Mouse (Mus musculus): ENCODE measurements around the gene Zar1l.

Zar1l gene

DNA sequence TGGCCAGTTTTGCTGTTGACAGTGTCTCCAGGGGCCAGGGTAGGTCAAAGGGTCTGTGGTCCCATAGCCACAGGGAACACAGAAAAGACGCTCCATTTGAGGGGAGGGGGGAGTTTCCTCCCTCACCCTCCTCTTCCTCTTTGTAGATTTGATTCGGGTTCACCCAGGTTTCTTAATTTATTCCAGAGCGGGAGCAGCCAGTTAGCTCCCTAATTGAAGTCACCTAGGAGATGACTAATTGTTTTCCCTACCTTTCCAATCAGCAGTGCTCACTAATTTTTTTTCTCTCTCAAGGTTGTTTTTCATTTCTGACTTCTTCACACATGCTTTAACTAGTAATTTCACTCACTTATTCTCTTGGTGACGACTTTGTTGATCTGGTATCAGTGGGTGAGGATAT is at the start of gene Zar1l:
Zar1l (minus strand) TSS at position 101 of the 400 bp plus-strand sequence.
- H3K27me3 ChIP-seq (ENCODE audit: control insufficient read depth, insufficient read depth, low read length, poor library complexity, severe bottlenecking): no peaks in the 10 kb centered on the region
- DNase-seq (ENCODE audit: low read depth, low spot score): no peak
- no peaks in the 10 kb centered on the region for H3K36me3 ChIP-seq (ENCODE audit: control insufficient read depth, insufficient read depth, low read length, poor library complexity, severe bottlenecking)

DNA sequence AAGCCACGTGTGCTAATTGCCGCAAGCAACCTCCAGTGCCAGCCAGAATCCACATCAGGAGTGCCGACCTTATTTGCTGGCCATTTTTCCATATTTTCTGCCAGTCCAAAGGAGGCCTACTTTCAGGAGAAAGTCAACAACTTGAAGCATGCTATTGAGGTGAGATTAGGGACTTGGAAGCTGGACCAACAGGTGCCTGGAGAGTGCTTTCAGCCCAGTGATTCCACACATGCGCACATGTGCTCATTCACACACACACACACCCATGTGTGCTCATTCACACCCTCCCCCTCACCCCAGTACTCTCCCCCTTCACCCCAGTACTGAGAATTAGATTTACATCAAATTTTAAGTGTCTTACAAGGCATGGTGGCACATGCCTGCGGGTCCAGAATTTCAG is 49.0 kb upstream of the Zar1l start:
- no peak for DNase-seq (ENCODE audit: low read depth, low spot score)

DNA sequence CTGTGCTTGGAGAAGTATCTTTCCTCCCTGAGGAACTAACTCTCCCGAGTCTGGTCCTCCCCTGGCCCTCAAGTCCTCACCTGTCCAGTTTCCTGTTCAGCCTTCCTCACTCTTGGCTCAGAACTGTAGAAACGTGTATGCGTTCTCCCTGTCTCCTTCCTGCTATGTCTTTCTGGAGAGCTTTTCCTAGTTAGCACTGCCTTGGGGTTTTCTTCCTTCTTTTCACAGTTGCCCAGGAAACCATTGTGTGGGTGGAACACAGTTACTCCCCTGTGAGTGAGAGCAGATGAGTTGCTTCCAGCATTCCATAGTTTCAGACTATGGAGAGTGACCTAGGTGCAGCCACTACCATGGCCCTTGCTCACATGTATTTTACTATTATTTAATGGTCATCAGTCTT is 48.3 kb upstream of the Zar1l start:
- Histone ChIP-seq H3K36me3 (ENCODE audit: control insufficient read depth, insufficient read depth, low read length, poor library complexity, severe bottlenecking) (no peaks in the 10 kb centered on the region), H3K27me3 (ENCODE audit: control insufficient read depth, insufficient read depth, low read length, poor library complexity, severe bottlenecking) (no peaks in the 10 kb centered on the region)
- DNase-seq (ENCODE audit: low read depth, low spot score): no peak

More for the DNA sequence above, 49.0 kb upstream of the Zar1l start:
- Histone ChIP-seq H3K27me3 (ENCODE audit: control insufficient read depth, insufficient read depth, low read length, poor library complexity, severe bottlenecking) (no peaks in the 10 kb centered on the region), H3K36me3 (ENCODE audit: control insufficient read depth, insufficient read depth, low read length, poor library complexity, severe bottlenecking) (no peaks in the 10 kb centered on the region; the same call in 1 of the 2 replicates)

DNA sequence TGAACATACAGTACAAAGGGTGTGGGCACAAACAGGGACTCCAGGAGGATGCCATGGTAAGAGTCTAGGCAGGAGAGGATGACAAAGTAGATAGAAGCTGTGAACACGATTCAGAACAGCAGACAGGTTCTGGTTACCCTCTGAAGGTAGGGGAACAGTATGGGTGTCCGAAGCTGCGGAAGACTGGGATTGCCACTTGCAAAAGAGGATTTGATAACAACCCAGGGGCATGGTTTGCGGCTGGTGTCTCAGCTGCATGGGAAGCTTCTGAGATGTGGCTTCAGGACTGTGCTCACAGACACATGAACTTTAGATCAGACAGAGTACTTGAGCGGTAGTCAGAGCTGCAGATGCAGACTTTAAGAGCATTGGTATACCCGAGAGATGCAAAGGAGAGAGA is 46.5 kb upstream of the Zar1l start:
- no peaks in the 10 kb centered on the region for H3K36me3 ChIP-seq (ENCODE audit: control insufficient read depth, insufficient read depth, low read length, poor library complexity, severe bottlenecking)
- no peak for DNase-seq (ENCODE audit: low read depth, low spot score)
- H3K27me3 ChIP-seq (ENCODE audit: control insufficient read depth, insufficient read depth, low read length, poor library complexity, severe bottlenecking): no peaks in the 10 kb centered on the region

DNA sequence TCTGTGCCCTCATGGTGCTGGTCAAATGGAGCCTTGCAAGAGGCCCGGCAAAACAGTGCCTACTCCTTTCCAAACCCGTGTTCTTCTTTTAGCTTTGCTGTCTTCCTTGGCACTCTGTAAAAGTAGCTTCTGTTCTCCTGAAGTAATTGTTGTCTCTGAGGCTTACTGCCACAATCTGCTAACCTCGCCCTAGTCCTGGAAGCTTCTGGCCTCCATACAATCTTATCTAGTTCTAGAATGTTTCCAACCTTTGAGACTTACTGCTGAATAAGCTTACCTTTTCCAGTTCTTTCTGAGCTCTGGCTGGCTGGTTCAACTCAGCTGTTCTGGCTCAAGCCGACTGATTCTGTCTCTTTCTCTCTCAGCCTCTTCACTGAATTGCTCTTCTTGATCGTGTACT is 43.8 kb upstream of the Zar1l start:
- H3K27me3 ChIP-seq (ENCODE audit: control insufficient read depth, insufficient read depth, low read length, poor library complexity, severe bottlenecking): no peaks in the 10 kb centered on the region
- H3K36me3 ChIP-seq (ENCODE audit: control insufficient read depth, insufficient read depth, low read length, poor library complexity, severe bottlenecking): no peaks in the 10 kb centered on the region

DNA sequence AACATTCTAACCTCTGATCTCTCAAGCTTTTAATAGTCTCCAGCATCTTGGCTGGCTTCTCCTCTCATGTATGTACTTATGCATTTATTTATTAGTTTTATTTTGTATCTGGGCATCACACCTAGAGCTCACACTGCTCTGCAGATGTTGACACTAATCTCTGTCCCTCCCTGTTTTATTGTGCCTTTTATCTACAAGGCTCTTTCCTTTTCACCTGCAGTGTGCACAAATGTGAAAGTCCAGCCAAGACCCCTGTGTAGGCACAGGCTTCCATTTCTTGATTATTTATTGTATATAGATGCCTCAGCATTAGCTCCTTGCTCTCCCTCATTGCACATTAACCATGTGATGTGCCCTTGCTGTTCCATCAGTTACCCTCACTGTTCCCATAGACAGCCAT is 43.4 kb upstream of the Zar1l start:
- no peak for DNase-seq (ENCODE audit: low read depth, low spot score)
- H3K36me3 ChIP-seq (ENCODE audit: control insufficient read depth, insufficient read depth, low read length, poor library complexity, severe bottlenecking): no peaks in the 10 kb centered on the region
- H3K27me3 ChIP-seq (ENCODE audit: control insufficient read depth, insufficient read depth, low read length, poor library complexity, severe bottlenecking): no peaks in the 10 kb centered on the region

More for the DNA sequence above, 43.8 kb upstream of the Zar1l start:
- DNase-seq (ENCODE audit: low read depth, low spot score): no peak

DNA sequence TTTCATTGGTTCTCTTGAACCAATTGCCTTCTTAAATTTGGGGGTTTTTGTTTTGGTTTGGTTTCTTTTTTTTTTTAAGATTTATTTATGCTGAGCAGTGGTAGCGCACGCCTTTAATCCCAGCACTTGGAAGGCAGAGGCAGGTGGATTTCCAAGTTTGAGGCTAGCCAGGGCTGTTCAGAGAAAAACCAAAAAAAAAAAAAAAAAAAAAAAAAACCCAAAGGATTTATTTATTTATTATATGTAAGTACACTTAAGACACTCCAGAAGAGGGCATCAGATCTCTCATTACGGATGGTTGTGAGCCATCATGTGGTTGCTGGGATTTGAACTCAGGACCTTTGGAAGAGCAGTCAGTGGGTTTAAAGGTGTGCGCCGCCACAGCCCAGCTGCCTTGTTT is 42.9 kb upstream of the Zar1l start:
- no peak for DNase-seq (ENCODE audit: low read depth, low spot score)
- Histone ChIP-seq H3K36me3 (ENCODE audit: control insufficient read depth, insufficient read depth, low read length, poor library complexity, severe bottlenecking) (no peaks in the 10 kb centered on the region), H3K27me3 (ENCODE audit: control insufficient read depth, insufficient read depth, low read length, poor library complexity, severe bottlenecking) (no peaks in the 10 kb centered on the region)

DNA sequence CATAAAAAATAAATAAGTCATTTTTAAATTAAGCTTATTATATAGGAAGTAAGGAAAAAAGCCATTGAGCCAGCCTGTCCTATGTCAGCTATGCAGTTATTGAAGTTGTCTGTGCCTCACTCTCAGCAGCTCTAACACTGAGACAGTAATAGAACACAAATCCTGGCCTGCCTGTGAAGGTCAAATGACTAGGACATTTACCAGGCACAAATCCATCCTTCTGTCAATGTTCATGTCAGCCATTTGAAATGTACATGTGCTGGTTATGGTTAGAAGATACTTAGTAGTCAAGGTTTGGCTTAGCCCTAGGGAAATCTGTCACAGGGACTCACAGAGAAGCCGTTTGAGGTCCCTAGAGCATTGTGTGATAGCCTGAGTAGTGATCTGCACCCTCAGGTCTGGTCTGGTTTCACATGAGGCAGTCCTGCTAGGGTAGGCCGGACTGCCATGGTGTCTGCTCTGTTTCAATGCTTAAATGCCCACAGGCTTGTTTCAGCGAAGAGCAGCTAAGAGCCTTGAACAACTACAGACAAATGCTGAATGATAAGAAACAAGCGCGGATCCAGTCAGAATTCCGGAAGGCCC is 41.6 kb upstream of the Zar1l start:
- no peak for DNase-seq (ENCODE audit: low read depth, low spot score)
- Histone ChIP-seq H3K27me3 (ENCODE audit: control insufficient read depth, insufficient read depth, low read length, poor library complexity, severe bottlenecking) (no peaks in the 10 kb centered on the region), H3K36me3 (ENCODE audit: control insufficient read depth, insufficient read depth, low read length, poor library complexity, severe bottlenecking) (no peaks in the 10 kb centered on the region)

DNA sequence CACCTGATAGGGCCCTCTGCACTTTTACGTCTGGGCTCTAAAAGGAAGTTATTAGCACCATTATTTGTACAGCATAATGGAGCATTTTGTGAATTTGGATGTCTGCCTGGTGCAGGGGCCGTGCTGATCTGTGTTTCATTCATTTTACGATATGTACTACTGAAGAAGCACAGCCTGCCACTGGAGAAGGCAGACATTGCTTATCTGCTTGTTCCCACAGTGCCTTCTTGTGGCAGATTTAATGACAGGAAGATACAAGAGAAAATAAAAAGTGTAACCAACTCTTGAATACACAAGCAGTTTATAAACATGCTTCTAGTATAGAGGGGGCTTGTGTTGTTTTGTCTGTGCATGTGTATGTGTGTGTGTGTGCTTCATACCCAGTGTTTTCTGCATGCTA is 33.7 kb upstream of the Zar1l start:
- Histone ChIP-seq H3K36me3 (ENCODE audit: control insufficient read depth, insufficient read depth, low read length, poor library complexity, severe bottlenecking) (peaks cover 4% of the 10 kb centered on the region; the same call in 1 of the 2 replicates), H3K27me3 (ENCODE audit: control insufficient read depth, insufficient read depth, low read length, poor library complexity, severe bottlenecking) (no peaks in the 10 kb centered on the region)
- DNase-seq (ENCODE audit: low read depth, low spot score): no peak

DNA sequence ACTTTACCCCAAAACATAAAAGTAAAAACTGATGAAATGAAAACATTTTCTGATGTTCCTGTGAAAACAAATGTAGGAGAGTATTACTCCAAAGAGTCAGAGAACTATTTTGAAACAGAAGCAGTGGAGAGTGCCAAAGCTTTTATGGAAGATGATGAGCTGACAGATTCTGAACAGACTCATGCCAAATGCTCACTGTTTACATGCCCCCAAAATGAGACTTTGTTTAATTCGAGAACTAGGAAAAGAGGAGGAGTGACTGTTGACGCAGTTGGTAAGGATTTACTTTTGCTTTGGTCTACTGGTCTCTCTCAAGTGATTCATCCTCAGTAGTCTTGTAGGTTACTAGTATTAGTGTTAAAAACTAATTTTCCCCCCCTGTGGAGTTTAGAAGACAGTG is 25.2 kb upstream of the Zar1l start:
- DNase-seq (ENCODE audit: low read depth, low spot score): no peak
- H3K27me3 ChIP-seq (ENCODE audit: control insufficient read depth, insufficient read depth, low read length, poor library complexity, severe bottlenecking): no peaks in the 10 kb centered on the region
- H3K36me3 ChIP-seq (ENCODE audit: control insufficient read depth, insufficient read depth, low read length, poor library complexity, severe bottlenecking): no peaks in the 10 kb centered on the region

DNA sequence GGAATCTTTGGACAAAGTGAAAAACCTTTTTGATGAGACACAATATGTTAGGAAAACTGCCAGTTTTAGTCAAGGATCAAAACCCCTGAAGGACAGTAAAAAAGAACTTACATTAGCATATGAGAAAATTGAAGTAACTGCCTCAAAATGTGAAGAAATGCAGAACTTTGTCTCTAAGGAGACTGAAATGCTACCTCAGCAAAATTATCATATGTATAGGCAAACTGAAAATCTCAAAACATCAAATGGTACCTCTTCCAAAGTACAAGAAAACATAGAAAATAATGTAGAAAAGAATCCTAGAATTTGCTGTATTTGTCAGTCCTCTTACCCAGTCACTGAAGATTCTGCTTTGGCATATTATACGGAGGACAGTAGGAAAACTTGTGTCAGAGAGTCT is 23.3 kb upstream of the Zar1l start:
- DNase-seq (ENCODE audit: low read depth, low spot score): no peak
- Histone ChIP-seq H3K36me3 (ENCODE audit: control insufficient read depth, insufficient read depth, low read length, poor library complexity, severe bottlenecking) (no peaks in the 10 kb centered on the region), H3K27me3 (ENCODE audit: control insufficient read depth, insufficient read depth, low read length, poor library complexity, severe bottlenecking) (no peaks in the 10 kb centered on the region)

DNA sequence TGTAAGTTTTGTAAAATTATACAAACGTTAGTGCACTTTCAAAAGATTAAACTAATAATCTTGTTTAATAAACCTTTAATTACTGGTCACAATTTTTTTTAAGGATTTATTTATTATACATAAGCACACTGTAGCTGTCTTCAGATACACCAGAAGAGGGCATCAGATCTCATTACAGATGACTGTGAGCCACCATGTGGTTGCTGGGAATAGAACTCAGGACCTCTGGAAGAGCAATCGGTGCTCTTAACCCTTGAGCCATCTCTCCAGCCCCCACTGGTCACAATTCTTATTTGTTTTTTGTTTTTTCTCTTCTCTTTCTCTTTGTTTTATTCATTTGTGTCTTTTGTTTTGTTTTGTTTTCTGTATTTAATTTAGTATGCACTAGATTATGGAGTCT is 7.3 kb upstream of the Zar1l start:
- H3K27me3 ChIP-seq (ENCODE audit: control insufficient read depth, insufficient read depth, low read length, poor library complexity, severe bottlenecking): no peaks in the 10 kb centered on the region
- DNase-seq (ENCODE audit: low read depth, low spot score): no peak

DNA sequence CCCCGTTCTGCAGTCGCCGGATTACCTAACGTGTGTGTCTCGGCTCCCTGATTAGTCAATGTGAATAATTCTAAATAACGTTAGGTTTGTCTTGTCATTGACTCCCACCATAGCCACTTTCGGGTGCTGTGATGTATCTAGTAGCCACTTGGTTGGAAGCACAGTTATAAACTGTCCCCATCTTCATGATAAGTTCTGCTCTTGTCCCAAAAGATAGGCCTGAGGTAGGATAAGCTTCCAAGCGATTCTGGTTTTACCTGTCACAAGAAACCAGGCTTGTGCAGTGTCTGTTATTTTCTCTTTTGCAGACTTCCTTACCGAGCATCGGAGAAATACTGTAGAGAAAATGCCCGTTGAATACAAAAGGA is 4.9 kb upstream of the Zar1l start:
- DNase-seq (ENCODE audit: low read depth, low spot score): no peak
- Histone ChIP-seq H3K27me3 (ENCODE audit: control insufficient read depth, insufficient read depth, low read length, poor library complexity, severe bottlenecking) (no peaks in the 10 kb centered on the region), H3K36me3 (ENCODE audit: control insufficient read depth, insufficient read depth, low read length, poor library complexity, severe bottlenecking) (no peaks in the 10 kb centered on the region)

More for the DNA sequence above, 7.3 kb upstream of the Zar1l start:
- H3K36me3 ChIP-seq (ENCODE audit: control insufficient read depth, insufficient read depth, low read length, poor library complexity, severe bottlenecking): no peaks in the 10 kb centered on the region

DNA sequence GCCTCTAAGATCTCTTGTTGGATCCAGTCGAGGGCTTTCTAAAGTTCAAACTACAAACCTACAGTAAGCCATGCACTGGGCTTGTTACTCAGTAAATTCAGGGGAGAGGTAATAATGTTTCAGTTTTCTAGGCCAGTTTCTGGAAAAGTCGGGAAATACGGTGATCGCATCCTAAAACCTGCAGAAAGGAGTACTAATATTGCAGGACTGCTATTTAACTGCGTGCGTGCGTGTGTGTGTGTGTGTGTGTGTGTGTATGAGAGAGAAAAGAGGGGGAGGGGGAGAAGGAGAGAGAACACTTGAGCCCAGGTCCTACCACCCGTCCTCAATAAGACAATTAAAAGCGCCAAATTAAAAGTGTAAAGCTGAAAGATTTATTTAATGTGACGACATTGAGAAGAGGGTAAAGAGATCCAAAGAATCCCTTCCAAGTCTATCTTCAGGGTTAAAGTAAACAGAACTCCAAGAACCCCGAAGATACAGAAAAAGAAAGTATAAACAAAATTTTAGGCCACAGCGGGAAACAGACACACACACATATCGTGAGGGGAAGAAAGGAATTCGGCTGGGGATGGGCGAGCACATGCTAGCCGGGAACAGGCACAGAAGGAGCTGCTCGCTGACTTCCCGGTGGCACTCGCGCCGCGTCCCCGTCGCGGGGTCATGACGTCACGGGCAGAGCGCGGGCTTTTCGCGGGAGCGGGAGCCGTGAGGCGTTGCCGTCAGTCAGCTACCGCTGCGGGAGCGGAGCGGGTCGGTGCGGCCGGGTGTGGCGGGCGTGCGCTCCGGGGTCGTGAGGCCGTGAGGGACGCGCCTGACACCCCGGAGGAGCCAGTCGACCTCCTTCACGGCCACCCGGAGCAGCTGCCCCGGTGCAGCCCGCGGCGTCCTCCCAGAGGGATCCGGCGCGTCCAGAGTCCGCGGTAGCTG is 4.2 kb upstream of the Zar1l start, which contains the start of gene Brca2:
Brca2 (plus strand) TSS at position 694 of the 930 bp plus-strand sequence.
- DNase-seq (ENCODE audit: low read depth, low spot score): peak; percentile 86

DNA sequence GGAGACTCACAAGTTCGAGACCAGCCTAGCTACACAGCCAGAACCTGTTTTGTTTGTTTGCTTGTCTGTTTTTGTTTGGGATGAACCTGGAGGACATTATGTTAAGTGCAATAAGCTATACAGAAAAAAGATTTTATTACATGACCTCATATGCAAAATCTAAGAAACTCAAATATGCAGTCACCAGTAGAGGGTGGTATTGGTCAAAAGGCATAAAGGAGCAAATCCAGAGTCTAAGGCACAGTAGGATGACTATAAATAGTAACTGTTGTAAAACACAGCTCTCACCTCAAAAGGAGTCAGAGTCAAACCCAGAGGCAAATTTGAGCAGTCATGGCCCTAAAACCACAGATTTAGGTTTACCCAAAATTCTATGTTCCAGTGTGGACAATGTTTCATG is 1.6 kb upstream of the Zar1l start:
- no peaks in the 10 kb centered on the region for H3K36me3 ChIP-seq (ENCODE audit: control insufficient read depth, insufficient read depth, low read length, poor library complexity, severe bottlenecking)
- peak; percentile 67 for DNase-seq (ENCODE audit: low read depth, low spot score)
- H3K27me3 ChIP-seq (ENCODE audit: control insufficient read depth, insufficient read depth, low read length, poor library complexity, severe bottlenecking): no peaks in the 10 kb centered on the region

More for the DNA sequence above, 4.2 kb upstream of the Zar1l start, which contains the start of gene Brca2:
- Histone ChIP-seq H3K27me3 (ENCODE audit: control insufficient read depth, insufficient read depth, low read length, poor library complexity, severe bottlenecking) (no peaks in the 10 kb centered on the region), H3K36me3 (ENCODE audit: control insufficient read depth, insufficient read depth, low read length, poor library complexity, severe bottlenecking) (no peaks in the 10 kb centered on the region)

Data from splenic B cell, adult 2 months (primary cell).